Mouse (Mus musculus): ENCODE results near the gene AA467197. TPM values are rescaled to one million over a fixed set of nuclear protein-coding genes. Genes with fewer than 3 reads are reported as not detected.

AA467197 gene
- total RNA-seq (2014; rRNA removed) (not detected in 2 replicates), polyA plus RNA-seq (2012; rRNA removed) (not detected in 2 replicates)

DNA sequence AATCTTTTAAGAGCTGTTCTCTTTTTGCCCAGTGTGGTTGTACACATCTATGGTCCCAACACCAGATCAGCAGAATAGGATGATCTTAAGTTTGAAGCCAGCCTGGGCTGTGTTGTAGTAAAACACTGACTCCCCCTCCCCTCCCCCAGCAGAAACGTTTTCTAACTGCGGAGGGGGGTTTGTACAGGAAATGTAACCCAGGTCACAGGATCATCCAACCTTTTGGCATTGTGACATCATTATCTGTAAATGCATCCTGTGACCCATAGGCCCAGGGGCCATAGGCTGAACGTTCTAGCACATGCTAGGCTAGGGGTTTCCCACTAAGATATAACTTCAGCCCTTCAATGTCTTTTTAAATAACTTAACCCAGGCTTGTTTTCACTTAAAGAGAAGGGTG, at the start of gene AA467197:
TSS of gene AA467197 (plus strand) at position 301 of the 400 bp plus-strand sequence.
- Histone ChIP-seq H3K4me1 (ENCODE audit: control insufficient read depth, insufficient read depth, low read length) (peaks cover 1% of the 10 kb centered on the region; the same call in 1 of the 2 replicates), H3K36me3 (ENCODE audit: control insufficient read depth, insufficient read depth, low read length) (peaks cover 8% of the 10 kb centered on the region; the same call in 1 of the 2 replicates), H3K9ac (ENCODE audit: low read depth, low read length) (no peak within 1 kb of the TSS), H3K27ac (replicated peaks; ENCODE audit: insufficient read depth, low read depth, low read length) (no peak within 1 kb of the TSS), H3K4me3 (ENCODE audit: insufficient read depth, low read depth, low read length) (peak within 1 kb of the TSS; percentile 37; the same call in 1 of the 2 replicates), H3K79me2 (ENCODE audit: control insufficient read depth, insufficient read depth, low read length) (no peaks in the 10 kb centered on the region), H3K27me3 (ENCODE audit: control insufficient read depth, insufficient read depth, low read length) (no peaks in the 10 kb centered on the region)
- DNase-seq (ENCODE audit: extremely low read depth, low read depth, low spot score) = no peak
- WGBS = 43% methylated on average over 3 of the region's 3 CpGs
- TF ChIP-seq CTCF (IDR thresholded peaks at IDR 0.05; ENCODE audit: low read depth, low read length) (no peak), POLR2A (IDR thresholded peaks at IDR 0.05; ENCODE audit: extremely low read depth, insufficient read depth, low read length) (no peak)

DNA sequence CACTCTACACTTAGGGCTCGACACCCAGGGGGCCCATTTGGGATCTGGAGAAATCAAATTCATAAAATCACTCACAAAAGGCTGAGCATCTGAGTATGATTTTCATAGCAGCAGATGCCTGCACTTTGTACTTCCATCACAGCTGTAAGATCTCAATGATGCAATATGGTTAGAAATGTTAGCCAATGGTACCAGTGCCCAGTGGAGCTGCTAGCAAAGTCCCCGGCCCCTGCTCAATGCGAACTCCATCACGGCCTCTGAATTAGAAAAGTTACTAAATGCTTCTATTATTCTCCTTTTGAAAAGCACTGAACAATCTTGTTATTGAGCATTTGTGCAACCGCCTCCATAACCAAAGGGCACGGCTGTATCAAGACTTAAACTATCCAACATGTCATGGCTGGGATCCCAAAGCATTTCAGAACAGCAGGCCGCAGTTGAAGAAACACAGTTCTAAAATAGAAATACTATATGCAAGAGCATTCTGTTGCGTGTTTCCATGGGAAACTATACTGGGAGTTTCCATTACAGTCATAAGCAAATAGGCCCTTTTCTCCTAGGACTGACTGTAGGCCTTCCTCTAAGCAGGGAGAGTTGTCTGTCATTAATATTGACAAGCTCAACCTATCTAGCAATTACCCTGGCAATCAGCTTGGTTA, 48.8 kb upstream of the AA467197 start:
- DNase-seq (ENCODE audit: extremely low read depth, low read depth, low spot score) = no peak
- no peaks in the 10 kb centered on the region for H3K36me3 ChIP-seq (ENCODE audit: control insufficient read depth, insufficient read depth, low read length)
- 91% methylated on average over 8 of the region's 8 CpGs for WGBS
- no peak overlapping the region for H3K27ac ChIP-seq (replicated peaks; ENCODE audit: insufficient read depth, low read depth, low read length)
- TF ChIP-seq CTCF (IDR thresholded peaks at IDR 0.05; ENCODE audit: low read depth, low read length) = no peak
- TF ChIP-seq POLR2A (IDR thresholded peaks at IDR 0.05; ENCODE audit: extremely low read depth, insufficient read depth, low read length) = no peak
- H3K79me2 ChIP-seq (ENCODE audit: control insufficient read depth, insufficient read depth, low read length) = no peaks in the 10 kb centered on the region
- H3K4me3 ChIP-seq (ENCODE audit: insufficient read depth, low read depth, low read length) = no peak overlapping the region
- no peaks in the 10 kb centered on the region for H3K27me3 ChIP-seq (ENCODE audit: control insufficient read depth, insufficient read depth, low read length)
- no peaks in the 10 kb centered on the region for H3K4me1 ChIP-seq (ENCODE audit: control insufficient read depth, insufficient read depth, low read length)
- no peak overlapping the region for H3K9ac ChIP-seq (ENCODE audit: low read depth, low read length)

DNA sequence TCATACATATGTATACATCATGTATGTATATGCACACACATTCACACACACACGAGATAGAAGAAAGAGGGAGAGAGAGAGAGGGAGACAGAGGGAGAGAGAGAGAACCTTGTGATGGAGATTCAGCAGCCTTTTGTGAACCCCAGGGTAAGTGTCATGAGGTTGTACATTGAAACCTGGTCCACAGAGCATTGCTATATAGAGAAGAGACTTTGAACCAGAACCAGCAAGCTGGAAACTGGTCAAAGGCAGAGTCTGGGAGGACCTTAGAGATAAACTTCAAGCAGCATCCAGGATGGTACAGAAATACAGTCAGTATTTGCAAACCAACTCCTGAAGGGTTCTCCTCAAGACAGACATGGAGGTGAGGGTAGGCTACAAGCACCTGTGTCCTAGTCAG, 46.4 kb upstream of the AA467197 start:
- Histone ChIP-seq H3K36me3 (ENCODE audit: control insufficient read depth, insufficient read depth, low read length) (no peaks in the 10 kb centered on the region), H3K79me2 (ENCODE audit: control insufficient read depth, insufficient read depth, low read length) (no peaks in the 10 kb centered on the region), H3K9ac (ENCODE audit: low read depth, low read length) (no peak overlapping the region), H3K27ac (replicated peaks; ENCODE audit: insufficient read depth, low read depth, low read length) (no peak overlapping the region), H3K4me1 (ENCODE audit: control insufficient read depth, insufficient read depth, low read length) (no peaks in the 10 kb centered on the region), H3K4me3 (ENCODE audit: insufficient read depth, low read depth, low read length) (no peak overlapping the region), H3K27me3 (ENCODE audit: control insufficient read depth, insufficient read depth, low read length) (no peaks in the 10 kb centered on the region)
- WGBS = 68% methylated on average over 1 of the region's 1 CpGs
- TF ChIP-seq CTCF (IDR thresholded peaks at IDR 0.05; ENCODE audit: low read depth, low read length) (no peak), POLR2A (IDR thresholded peaks at IDR 0.05; ENCODE audit: extremely low read depth, insufficient read depth, low read length) (no peak)
- DNase-seq (ENCODE audit: extremely low read depth, low read depth, low spot score) = no peak

DNA sequence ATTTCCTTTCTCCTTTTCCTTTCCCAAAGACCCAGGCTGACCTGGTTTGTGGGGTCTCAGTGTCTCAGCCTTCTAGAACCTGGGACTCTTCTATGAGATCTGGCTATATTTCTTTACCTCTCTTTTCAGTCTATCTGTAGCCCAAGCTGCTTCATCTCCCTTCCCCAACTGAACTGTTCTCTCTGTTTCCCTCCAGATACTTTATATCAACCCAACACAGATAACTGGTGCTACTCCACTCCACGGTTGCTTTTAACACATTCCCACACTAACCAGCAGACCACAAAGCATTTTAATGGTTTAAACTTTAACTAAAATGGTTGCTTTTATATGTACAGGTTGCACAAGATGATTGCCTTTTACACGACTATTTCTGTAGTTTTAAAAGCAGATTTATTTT, 45.6 kb upstream of the AA467197 start:
- no peak overlapping the region for H3K9ac ChIP-seq (ENCODE audit: low read depth, low read length)
- no peak overlapping the region for H3K4me3 ChIP-seq (ENCODE audit: insufficient read depth, low read depth, low read length)
- no peak for DNase-seq (ENCODE audit: extremely low read depth, low read depth, low spot score)
- H3K27ac ChIP-seq (replicated peaks; ENCODE audit: insufficient read depth, low read depth, low read length) = no peak overlapping the region
- no peaks in the 10 kb centered on the region for H3K79me2 ChIP-seq (ENCODE audit: control insufficient read depth, insufficient read depth, low read length)
- no peak for TF ChIP-seq POLR2A (IDR thresholded peaks at IDR 0.05; ENCODE audit: extremely low read depth, insufficient read depth, low read length)
- no peak for TF ChIP-seq CTCF (IDR thresholded peaks at IDR 0.05; ENCODE audit: low read depth, low read length)
- 20% methylated on average over 2 of the region's 2 CpGs for WGBS
- H3K4me1 ChIP-seq (ENCODE audit: control insufficient read depth, insufficient read depth, low read length) = no peaks in the 10 kb centered on the region
- no peaks in the 10 kb centered on the region for H3K27me3 ChIP-seq (ENCODE audit: control insufficient read depth, insufficient read depth, low read length)
- H3K36me3 ChIP-seq (ENCODE audit: control insufficient read depth, insufficient read depth, low read length) = no peaks in the 10 kb centered on the region

DNA sequence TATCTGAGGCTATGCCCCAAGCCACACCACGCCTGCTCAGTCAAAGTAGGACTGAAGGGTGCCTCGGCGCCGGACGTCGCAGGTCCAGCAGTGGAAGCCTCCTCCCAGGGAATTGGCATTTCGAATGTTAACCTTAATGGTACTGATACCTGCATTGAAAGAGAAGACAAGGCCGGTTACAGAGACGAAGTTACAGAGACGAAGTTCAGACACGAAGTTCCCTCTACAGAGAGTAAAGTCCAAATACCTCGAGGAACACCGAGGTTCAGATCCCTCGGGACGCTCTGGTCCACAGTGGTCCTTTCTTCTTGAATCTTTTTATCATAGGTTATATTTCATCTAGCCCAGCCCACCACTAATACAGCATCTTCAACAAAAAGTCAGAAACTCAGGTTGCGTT, 41.3 kb upstream of the AA467197 start:
- Histone ChIP-seq H3K4me3 (ENCODE audit: insufficient read depth, low read depth, low read length) (no peak overlapping the region), H3K36me3 (ENCODE audit: control insufficient read depth, insufficient read depth, low read length) (no peaks in the 10 kb centered on the region; the same call in 1 of the 2 replicates), H3K79me2 (ENCODE audit: control insufficient read depth, insufficient read depth, low read length) (no peaks in the 10 kb centered on the region), H3K27ac (replicated peaks; ENCODE audit: insufficient read depth, low read depth, low read length) (no peak overlapping the region), H3K4me1 (ENCODE audit: control insufficient read depth, insufficient read depth, low read length) (no peaks in the 10 kb centered on the region), H3K27me3 (ENCODE audit: control insufficient read depth, insufficient read depth, low read length) (no peaks in the 10 kb centered on the region), H3K9ac (ENCODE audit: low read depth, low read length) (no peak overlapping the region)
- WGBS = 89% methylated on average over 16 of the region's 16 CpGs
- TF ChIP-seq CTCF (IDR thresholded peaks at IDR 0.05; ENCODE audit: low read depth, low read length) (no peak), POLR2A (IDR thresholded peaks at IDR 0.05; ENCODE audit: extremely low read depth, insufficient read depth, low read length) (no peak)
- DNase-seq (ENCODE audit: extremely low read depth, low read depth, low spot score) = no peak

DNA sequence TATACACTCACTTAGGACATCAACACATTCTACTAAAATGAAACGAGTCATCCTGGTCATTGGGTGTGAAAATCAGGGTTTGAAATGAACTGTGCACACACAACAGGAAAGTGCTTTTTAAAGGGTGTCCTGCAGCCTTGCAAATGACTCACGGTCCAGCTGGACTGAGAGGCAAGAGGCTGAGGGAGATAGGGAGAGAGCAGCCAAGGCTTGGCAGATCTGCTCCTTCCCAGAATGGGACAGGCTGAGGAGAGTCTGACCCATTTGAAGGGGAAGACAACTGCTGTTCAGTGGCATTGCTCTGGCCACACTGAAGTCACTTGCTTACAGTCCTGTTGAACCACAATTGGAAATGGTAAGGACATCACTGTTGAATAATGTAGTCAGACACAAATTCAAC, 37.0 kb upstream of the AA467197 start:
- TF ChIP-seq POLR2A (IDR thresholded peaks at IDR 0.05; ENCODE audit: extremely low read depth, insufficient read depth, low read length) (no peak), CTCF (IDR thresholded peaks at IDR 0.05; ENCODE audit: low read depth, low read length) (no peak)
- Histone ChIP-seq H3K79me2 (ENCODE audit: control insufficient read depth, insufficient read depth, low read length) (no peaks in the 10 kb centered on the region), H3K4me1 (ENCODE audit: control insufficient read depth, insufficient read depth, low read length) (no peaks in the 10 kb centered on the region), H3K27me3 (ENCODE audit: control insufficient read depth, insufficient read depth, low read length) (no peaks in the 10 kb centered on the region), H3K36me3 (ENCODE audit: control insufficient read depth, insufficient read depth, low read length) (no peaks in the 10 kb centered on the region; the same call in 1 of the 2 replicates), H3K27ac (replicated peaks; ENCODE audit: insufficient read depth, low read depth, low read length) (no peak overlapping the region), H3K9ac (ENCODE audit: low read depth, low read length) (no peak overlapping the region), H3K4me3 (ENCODE audit: insufficient read depth, low read depth, low read length) (no peak overlapping the region)
- 66% methylated on average over 2 of the region's 2 CpGs for WGBS
- DNase-seq (ENCODE audit: extremely low read depth, low read depth, low spot score) = no peak
